Mouse (Mus musculus): ENCODE measurements at regions not wholly inside any gene's neighbourhood (a gene's known extent, or its start where the extent isn't known, plus 50 kb on each side); places are given as distances from the start of the nearest gene placed in this dataset.
A peak's percentile ranks its signal among the peaks of the same experiment; 100 is the strongest.

DNA sequence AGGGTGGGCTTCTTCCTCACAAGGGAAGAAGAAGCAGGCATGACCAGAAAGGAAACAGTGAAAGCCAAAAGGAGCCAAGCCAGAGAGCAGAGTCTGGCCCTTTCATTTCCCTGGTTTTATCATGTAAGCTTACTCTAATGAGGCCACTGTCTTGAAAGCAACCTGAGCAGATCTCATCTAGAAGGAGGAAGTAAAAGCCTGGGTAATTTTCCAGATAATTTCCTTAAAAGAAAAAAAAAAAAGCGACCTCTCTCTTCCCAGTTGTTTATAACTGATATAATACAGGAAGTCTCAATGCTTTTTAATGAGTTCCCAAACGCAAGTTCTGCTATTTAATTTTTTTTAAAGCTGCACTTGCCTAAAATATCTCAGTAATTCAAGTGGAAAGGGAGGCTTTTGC lies 100.4 kb upstream of the Klf7 start:
- no peak for ATAC-seq (replicated peaks; ENCODE audit: insufficient number of reproducible peaks, low FRiP score, low TSS enrichment)
- no peak overlapping the region for H3K4me3 ChIP-seq (ENCODE audit: low read depth, low read length)
- no peaks in the 10 kb centered on the region for H3K27me3 ChIP-seq (ENCODE audit: control insufficient read depth, insufficient read depth, low read length)
- no peak overlapping the region for H3K27ac ChIP-seq (ENCODE audit: low read depth, low read length)
- H3K4me2 ChIP-seq, result no peak overlapping the region
- no peaks in the 10 kb centered on the region for H3K36me3 ChIP-seq (ENCODE audit: control insufficient read depth, insufficient read depth, low read length)
- no peaks in the 10 kb centered on the region; the same call in 1 of the 2 replicates for H3K4me1 ChIP-seq (ENCODE audit: control insufficient read depth, insufficient read depth, low read length)
- 48% methylated on average over 2 of the region's 2 CpGs for WGBS (ENCODE audit: insufficient replicate concordance)
- H3K9me3 ChIP-seq (replicated peaks; ENCODE audit: control insufficient read depth, low read length), result no peaks in the 10 kb centered on the region
- no peak overlapping the region for H3K9ac ChIP-seq (ENCODE audit: low read depth, low read length)

DNA sequence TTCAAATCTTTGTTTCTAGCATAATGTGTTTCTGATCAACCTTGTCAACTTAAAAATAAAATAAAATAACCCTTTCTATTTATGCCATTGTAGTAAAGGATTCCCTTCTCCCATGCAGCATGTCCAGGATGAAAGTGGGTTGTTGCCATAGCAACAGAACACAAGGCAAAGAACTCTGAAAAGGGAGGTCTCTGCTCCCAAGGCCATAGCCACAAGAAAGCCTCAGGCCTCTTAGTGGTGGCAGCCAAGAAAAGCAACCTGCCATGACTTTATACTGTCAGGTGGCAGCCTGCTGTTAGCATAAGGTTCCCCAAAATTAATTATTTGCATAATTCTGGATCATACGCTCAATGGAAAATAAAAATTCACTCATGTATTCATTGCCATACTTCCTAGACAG lies 98.4 kb upstream of the Klf7 start:
- no peak for ATAC-seq (replicated peaks; ENCODE audit: insufficient number of reproducible peaks, low FRiP score, low TSS enrichment)
- 92% methylated on average over 1 of the region's 1 CpGs for WGBS (ENCODE audit: insufficient replicate concordance)
- H3K9ac ChIP-seq (ENCODE audit: low read depth, low read length), result no peak overlapping the region
- H3K9me3 ChIP-seq (replicated peaks; ENCODE audit: control insufficient read depth, low read length), result no peaks in the 10 kb centered on the region
- no peak overlapping the region for H3K27ac ChIP-seq (ENCODE audit: low read depth, low read length)
- no peaks in the 10 kb centered on the region for H3K4me1 ChIP-seq (ENCODE audit: control insufficient read depth, insufficient read depth, low read length)
- H3K4me2 ChIP-seq, result no peak overlapping the region
- no peaks in the 10 kb centered on the region for H3K36me3 ChIP-seq (ENCODE audit: control insufficient read depth, insufficient read depth, low read length)
- H3K27me3 ChIP-seq (ENCODE audit: control insufficient read depth, insufficient read depth, low read length), result no peaks in the 10 kb centered on the region
- no peak overlapping the region for H3K4me3 ChIP-seq (ENCODE audit: low read depth, low read length)

DNA sequence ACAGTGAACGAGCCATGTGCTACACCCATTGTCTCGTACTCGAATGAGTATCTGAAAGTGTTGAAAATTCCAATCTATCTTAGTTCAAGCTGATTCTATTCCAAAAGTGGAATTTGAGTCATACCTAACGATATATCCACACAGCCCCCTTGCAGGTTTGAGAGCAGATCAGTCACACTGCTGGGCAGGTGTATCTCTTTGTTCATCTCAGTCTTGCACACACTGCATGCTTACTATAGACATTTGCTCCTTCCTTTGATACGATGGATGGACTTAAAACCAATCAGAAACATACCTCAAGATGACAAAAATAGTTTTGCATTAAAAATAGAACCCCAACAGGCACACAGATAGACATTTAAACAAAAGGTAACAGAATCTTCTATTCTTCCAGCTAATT lies 98.0 kb upstream of the Klf7 start:
- Histone ChIP-seq H3K9me3 (replicated peaks; ENCODE audit: control insufficient read depth, low read length) (no peaks in the 10 kb centered on the region), H3K4me1 (ENCODE audit: control insufficient read depth, insufficient read depth, low read length) (no peaks in the 10 kb centered on the region), H3K4me2 (no peak overlapping the region), H3K27me3 (ENCODE audit: control insufficient read depth, insufficient read depth, low read length) (no peaks in the 10 kb centered on the region), H3K36me3 (ENCODE audit: control insufficient read depth, insufficient read depth, low read length) (no peaks in the 10 kb centered on the region), H3K27ac (ENCODE audit: low read depth, low read length) (no peak overlapping the region), H3K4me3 (ENCODE audit: low read depth, low read length) (no peak overlapping the region), H3K9ac (ENCODE audit: low read depth, low read length) (no peak overlapping the region)
- ATAC-seq (replicated peaks; ENCODE audit: insufficient number of reproducible peaks, low FRiP score, low TSS enrichment), result no peak
- WGBS (ENCODE audit: insufficient replicate concordance), result 86% methylated on average over 5 of the region's 5 CpGs

DNA sequence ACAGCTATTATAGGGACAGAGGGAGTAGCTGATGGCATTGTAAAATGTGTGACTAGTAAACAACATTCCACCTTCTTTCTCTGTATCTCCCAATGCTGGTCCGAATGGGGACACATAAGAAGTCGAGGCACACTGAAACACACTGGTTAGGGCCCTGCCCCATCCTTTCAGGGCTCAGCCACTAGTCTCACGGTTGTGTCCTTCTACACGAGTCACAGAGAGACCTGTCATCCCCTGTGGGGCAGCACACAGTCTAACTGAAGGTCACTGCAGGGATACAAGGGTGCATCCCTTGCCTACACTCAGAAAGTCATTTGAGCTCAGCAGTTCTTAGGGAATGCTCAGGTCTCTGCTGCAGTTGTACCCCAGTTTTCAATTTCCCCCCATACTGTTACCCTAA lies 93.6 kb upstream of the Klf7 start:
- H3K9ac ChIP-seq (ENCODE audit: low read depth, low read length), result no peak overlapping the region
- no peaks in the 10 kb centered on the region for H3K27me3 ChIP-seq (ENCODE audit: control insufficient read depth, insufficient read depth, low read length)
- no peak for ATAC-seq (replicated peaks; ENCODE audit: insufficient number of reproducible peaks, low FRiP score, low TSS enrichment)
- 76% methylated on average over 4 of the region's 4 CpGs for whole genome bisulfite sequencing (ENCODE audit: insufficient replicate concordance)
- no peak overlapping the region for H3K27ac ChIP-seq (ENCODE audit: low read depth, low read length)
- H3K4me1 ChIP-seq (ENCODE audit: control insufficient read depth, insufficient read depth, low read length), result no peaks in the 10 kb centered on the region
- H3K36me3 ChIP-seq (ENCODE audit: control insufficient read depth, insufficient read depth, low read length), result no peaks in the 10 kb centered on the region
- no peak overlapping the region for H3K4me2 ChIP-seq
- no peak overlapping the region for H3K4me3 ChIP-seq (ENCODE audit: low read depth, low read length)
- H3K9me3 ChIP-seq (replicated peaks; ENCODE audit: control insufficient read depth, low read length), result no peaks in the 10 kb centered on the region

DNA sequence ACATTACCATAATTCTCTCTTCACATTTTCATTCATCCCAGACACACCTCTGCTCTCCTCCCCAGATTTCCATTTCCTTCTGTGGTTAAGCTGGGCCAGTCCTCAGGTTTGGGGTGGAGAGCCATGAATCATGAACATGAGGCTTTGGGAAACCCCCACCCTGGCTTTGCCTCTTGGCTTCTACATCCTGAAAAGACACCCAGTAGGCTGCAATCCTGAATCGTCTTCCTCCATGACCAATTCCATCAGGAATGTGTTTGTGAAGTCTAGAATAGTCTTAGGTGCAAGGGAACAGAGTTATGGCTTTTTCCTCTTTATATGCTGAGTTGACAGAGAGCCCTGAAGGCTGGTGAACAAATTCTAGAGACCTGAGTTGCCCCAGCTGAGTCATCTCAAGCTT lies 87.0 kb upstream of the Klf7 start:
- H3K27me3 ChIP-seq (ENCODE audit: control insufficient read depth, insufficient read depth, low read length), result no peaks in the 10 kb centered on the region
- no peak overlapping the region for H3K4me2 ChIP-seq
- no peak overlapping the region for H3K9ac ChIP-seq (ENCODE audit: low read depth, low read length)
- no peak for ATAC-seq (replicated peaks; ENCODE audit: insufficient number of reproducible peaks, low FRiP score, low TSS enrichment)
- no peaks in the 10 kb centered on the region for H3K36me3 ChIP-seq (ENCODE audit: control insufficient read depth, insufficient read depth, low read length)
- whole genome bisulfite sequencing (ENCODE audit: insufficient replicate concordance), result 76% methylated on average over 1 of the region's 1 CpGs
- H3K4me3 ChIP-seq (ENCODE audit: low read depth, low read length), result no peak overlapping the region
- H3K4me1 ChIP-seq (ENCODE audit: control insufficient read depth, insufficient read depth, low read length), result no peaks in the 10 kb centered on the region
- H3K9me3 ChIP-seq (replicated peaks; ENCODE audit: control insufficient read depth, low read length), result 0 out of 2 replicates have a peak, but pooled peaks cover 4% of the 10 kb centered on the region
- no peak overlapping the region for H3K27ac ChIP-seq (ENCODE audit: low read depth, low read length)

DNA sequence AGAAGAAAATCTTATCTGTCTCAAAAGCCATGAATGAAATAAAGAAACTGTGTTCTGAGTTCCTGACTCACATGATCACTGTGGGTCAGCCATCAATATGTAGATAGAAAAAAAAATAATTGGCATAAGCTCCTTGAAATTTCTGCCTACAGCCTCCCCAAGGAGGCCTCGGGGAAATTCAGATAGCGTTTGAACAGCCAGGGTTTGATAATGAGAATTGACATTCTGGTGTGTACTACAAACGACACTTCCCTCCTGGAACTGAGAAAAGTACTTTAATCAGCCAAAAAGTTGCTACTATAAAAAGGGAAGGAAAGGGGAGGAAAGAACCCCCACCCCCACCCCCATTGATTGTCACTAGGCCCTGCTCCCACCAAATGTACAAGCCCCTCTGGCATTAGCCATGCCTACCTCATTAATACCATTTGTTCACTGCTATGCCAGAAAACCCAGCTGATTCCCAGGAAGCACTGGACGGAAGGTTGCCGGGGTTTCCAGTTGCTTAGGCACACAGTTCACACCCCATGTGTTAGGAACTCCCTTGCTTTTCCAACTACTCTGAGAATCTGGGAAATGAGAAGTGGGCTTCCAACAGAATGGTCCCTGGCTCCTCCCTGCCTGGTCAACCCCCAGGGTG lies 78.4 kb upstream of the Klf7 start:
- no peak overlapping the region for H3K4me2 ChIP-seq
- H3K36me3 ChIP-seq (ENCODE audit: control insufficient read depth, insufficient read depth, low read length), result no peaks in the 10 kb centered on the region
- no peak overlapping the region for H3K4me3 ChIP-seq (ENCODE audit: low read depth, low read length)
- H3K9me3 ChIP-seq (replicated peaks; ENCODE audit: control insufficient read depth, low read length), result 0 out of 2 replicates have a peak, but pooled peaks cover 4% of the 10 kb centered on the region
- 39% methylated on average over 5 of the region's 5 CpGs for WGBS (ENCODE audit: insufficient replicate concordance)
- no peaks in the 10 kb centered on the region for H3K27me3 ChIP-seq (ENCODE audit: control insufficient read depth, insufficient read depth, low read length)
- no peak overlapping the region for H3K27ac ChIP-seq (ENCODE audit: low read depth, low read length)
- no peak for ATAC-seq (replicated peaks; ENCODE audit: insufficient number of reproducible peaks, low FRiP score, low TSS enrichment)
- H3K9ac ChIP-seq (ENCODE audit: low read depth, low read length), result no peak overlapping the region
- H3K4me1 ChIP-seq (ENCODE audit: control insufficient read depth, insufficient read depth, low read length), result peaks cover 5% of the 10 kb centered on the region; the same call in 1 of the 2 replicates

DNA sequence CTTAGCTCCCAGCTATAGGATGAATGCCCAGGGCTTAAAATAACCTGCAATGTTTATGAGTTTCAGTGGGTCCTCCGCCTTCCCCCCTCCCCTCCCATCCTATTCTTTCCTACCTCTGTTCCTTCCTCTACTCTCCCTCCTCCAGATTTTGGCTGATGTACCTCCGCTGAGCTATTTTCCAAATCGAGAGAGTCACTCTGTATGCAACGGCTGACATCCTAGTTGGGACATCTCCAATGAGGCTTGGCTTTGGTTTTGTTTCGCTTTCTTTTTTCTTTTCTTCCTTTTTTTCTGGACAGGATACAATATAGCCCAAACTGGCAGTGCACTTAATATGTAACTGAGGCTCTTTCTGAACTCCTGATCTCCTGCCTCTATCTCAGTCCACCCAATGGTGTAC lies 76.7 kb upstream of the Klf7 start:
- Histone ChIP-seq H3K4me1 (ENCODE audit: control insufficient read depth, insufficient read depth, low read length) (peaks cover 9% of the 10 kb centered on the region; the same call in 1 of the 2 replicates), H3K27me3 (ENCODE audit: control insufficient read depth, insufficient read depth, low read length) (no peaks in the 10 kb centered on the region), H3K27ac (ENCODE audit: low read depth, low read length) (no peak overlapping the region), H3K4me3 (ENCODE audit: low read depth, low read length) (no peak overlapping the region), H3K36me3 (ENCODE audit: control insufficient read depth, insufficient read depth, low read length) (no peaks in the 10 kb centered on the region), H3K9ac (ENCODE audit: low read depth, low read length) (no peak overlapping the region), H3K4me2 (no peak overlapping the region), H3K9me3 (replicated peaks; ENCODE audit: control insufficient read depth, low read length) (no peaks in the 10 kb centered on the region)
- no peak for ATAC-seq (replicated peaks; ENCODE audit: insufficient number of reproducible peaks, low FRiP score, low TSS enrichment)
- WGBS (ENCODE audit: insufficient replicate concordance), result 86% methylated on average over 5 of the region's 5 CpGs

DNA sequence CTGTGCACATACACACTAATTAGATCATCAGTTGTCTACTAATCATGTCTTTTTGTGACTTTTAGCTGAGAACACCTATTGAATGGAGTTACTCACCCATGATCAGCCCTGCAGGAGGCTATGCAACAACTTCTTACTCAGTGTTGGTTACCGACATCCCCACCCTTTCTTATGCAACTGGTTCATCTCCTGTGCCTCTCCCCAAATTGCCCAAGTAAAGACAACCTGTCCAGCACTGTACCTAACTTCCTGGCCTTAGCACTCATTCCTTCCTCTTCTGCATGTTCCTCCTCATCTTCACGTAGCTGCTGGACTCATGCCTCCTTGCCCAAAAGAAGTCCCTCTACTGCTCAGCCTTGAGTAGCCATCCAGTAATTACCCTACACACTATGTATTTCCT lies 76.2 kb upstream of the Klf7 start:
- H3K27me3 ChIP-seq (ENCODE audit: control insufficient read depth, insufficient read depth, low read length), result no peaks in the 10 kb centered on the region
- H3K36me3 ChIP-seq (ENCODE audit: control insufficient read depth, insufficient read depth, low read length), result no peaks in the 10 kb centered on the region
- H3K4me1 ChIP-seq (ENCODE audit: control insufficient read depth, insufficient read depth, low read length), result peaks cover 9% of the 10 kb centered on the region; the same call in 1 of the 2 replicates
- no peaks in the 10 kb centered on the region for H3K9me3 ChIP-seq (replicated peaks; ENCODE audit: control insufficient read depth, low read length)
- no peak overlapping the region for H3K4me2 ChIP-seq
- 83% methylated on average over 2 of the region's 2 CpGs for WGBS (ENCODE audit: insufficient replicate concordance)
- H3K27ac ChIP-seq (ENCODE audit: low read depth, low read length), result no peak overlapping the region
- H3K9ac ChIP-seq (ENCODE audit: low read depth, low read length), result no peak overlapping the region
- no peak for ATAC-seq (replicated peaks; ENCODE audit: insufficient number of reproducible peaks, low FRiP score, low TSS enrichment)
- no peak overlapping the region for H3K4me3 ChIP-seq (ENCODE audit: low read depth, low read length)

DNA sequence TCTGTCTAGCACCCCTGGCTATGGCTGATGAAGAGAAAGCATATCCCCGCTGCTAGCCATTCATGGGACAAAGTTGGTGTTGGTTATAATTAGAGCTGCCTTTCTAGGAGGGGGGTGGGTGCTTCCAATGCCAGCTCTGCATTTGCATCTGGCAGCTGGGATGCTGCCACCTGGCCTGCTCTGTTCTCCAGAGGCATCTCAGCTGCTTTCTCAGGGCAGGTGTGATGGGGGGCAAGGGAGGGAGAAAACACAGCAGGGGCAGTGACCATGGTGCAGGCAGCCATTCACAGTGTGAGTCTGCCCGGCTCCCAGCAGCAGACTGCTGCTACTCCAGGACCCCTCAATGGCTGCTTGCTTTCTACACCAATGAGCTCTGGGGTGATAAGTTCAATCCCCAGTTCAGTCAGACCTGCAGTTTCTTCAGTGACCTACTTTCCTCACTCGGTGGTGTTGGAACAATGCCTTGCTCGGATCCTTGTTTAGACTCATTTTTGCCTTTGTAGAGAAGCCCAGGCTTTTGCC lies 73.9 kb upstream of the Klf7 start:
- WGBS (ENCODE audit: insufficient replicate concordance), result 19% methylated on average over 4 of the region's 4 CpGs
- no peak overlapping the region for H3K9ac ChIP-seq (ENCODE audit: low read depth, low read length)
- H3K4me2 ChIP-seq, result peak overlapping the region; percentile 4; the same call in 1 of the 2 replicates
- no peaks in the 10 kb centered on the region for H3K9me3 ChIP-seq (replicated peaks; ENCODE audit: control insufficient read depth, low read length)
- ATAC-seq (replicated peaks; ENCODE audit: insufficient number of reproducible peaks, low FRiP score, low TSS enrichment), result no peak
- no peaks in the 10 kb centered on the region for H3K36me3 ChIP-seq (ENCODE audit: control insufficient read depth, insufficient read depth, low read length)
- H3K4me3 ChIP-seq (ENCODE audit: low read depth, low read length), result no peak overlapping the region
- H3K4me1 ChIP-seq (ENCODE audit: control insufficient read depth, insufficient read depth, low read length), result peaks cover 9% of the 10 kb centered on the region; the same call in 1 of the 2 replicates
- 0 out of 2 replicates have a peak overlapping the region, but pooled peaks have one; percentile 46 for H3K27ac ChIP-seq (ENCODE audit: low read depth, low read length)
- no peaks in the 10 kb centered on the region for H3K27me3 ChIP-seq (ENCODE audit: control insufficient read depth, insufficient read depth, low read length)

All from heart, embryonic 11.5 days (tissue).